9 mouse cellular contexts compared by ENCODE assay signal in the genomic region with DNA sequence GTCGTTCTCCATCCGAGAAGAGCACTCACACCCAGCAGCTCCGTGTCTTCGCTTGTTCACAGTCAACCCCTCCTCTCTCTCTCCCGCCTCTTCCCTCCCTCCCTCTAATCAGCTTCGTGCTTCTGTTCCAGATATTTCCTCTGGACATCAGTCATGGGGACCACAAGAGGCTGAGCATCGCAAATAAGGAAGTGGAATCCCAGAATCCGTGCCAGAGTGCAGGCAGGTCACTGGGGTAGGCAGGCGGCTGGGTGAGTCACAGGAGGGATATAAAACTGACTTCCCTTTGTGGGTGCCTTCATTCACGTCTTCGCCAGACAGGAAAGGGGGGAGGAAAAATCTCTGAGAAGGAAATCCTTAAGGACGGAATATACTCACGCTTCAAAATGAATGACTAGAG. TPM values are rescaled to one million over a fixed set of nuclear protein-coding genes. Genes with fewer than 3 reads are reported as not detected.
DNase-seq lines count a peak whose midpoint lies in the region; ATAC-seq and TF ChIP-seq lines count a peak whose summit lies in the region.
"Had no signal": no experiment of that assay in that cellular context is flagged by ENCODE, and none has a peak within 500 bp of the region (broad histone marks: within the 10 kb centered on the region; RNA-seq: fewer than 3 reads in every experiment).

No protein-coding gene starts in this region.

- H3K4me3 ChIP-seq in liver, embryonic 11.5 days (ENCODE audit: low read depth, low read length), result no peak overlapping the region
- H3K4me3 ChIP-seq in small intestine, adult 2 months (ENCODE audit: low read depth, low read length), result peak overlapping the region; percentile 3; the same call in 1 of the 2 replicates
- H3K4me3 ChIP-seq: limb, embryonic 12.5 days had no signal

- no peaks in the 10 kb centered on the region for H3K9me3 ChIP-seq in liver, embryonic 11.5 days (ENCODE audit: control insufficient read depth, low read length)
- H3K9me3 ChIP-seq: limb, embryonic 12.5 days had no signal

- no peak for TF ChIP-seq CTCF in small intestine, adult 2 months (IDR thresholded peaks at IDR 0.05; ENCODE audit: extremely low read depth, insufficient read length, insufficient replicate concordance, low read depth, low read length)

- TF ChIP-seq POLR2A in small intestine, adult 2 months (IDR thresholded peaks at IDR 0.05; ENCODE audit: low read depth, low read length), result no peak

- no peaks in the 10 kb centered on the region for H3K36me3 ChIP-seq in liver, embryonic 11.5 days (ENCODE audit: control insufficient read depth, insufficient read depth, low read length)
- no peaks in the 10 kb centered on the region for H3K36me3 ChIP-seq in small intestine, adult 2 months (ENCODE audit: control insufficient read depth, insufficient read depth, low read length)
- H3K36me3 ChIP-seq: limb, embryonic 12.5 days had no signal

- DNase-seq in gastrocnemius, adult 18-20 months (ENCODE audit: low spot score), result peak; percentile 11
- DNase-seq in gastrocnemius, postnatal 14 days, result no peak
- DNase-seq in heart, postnatal 25 days (ENCODE audit: low spot score), result peak; percentile 35
- no peak for DNase-seq in liver, embryonic 11.5 days (ENCODE audit: low spot score)
- DNase-seq in left cerebral cortex, postnatal 4 days, result no peak
- no peak for DNase-seq in testis, postnatal 10 days (ENCODE audit: low spot score)
- no peak for DNase-seq in yolk sac, embryonic 10.5 days (ENCODE audit: low spot score)

- no peak overlapping the region for H3K27ac ChIP-seq in liver, embryonic 11.5 days (ENCODE audit: low read depth, low read length)
- H3K27ac ChIP-seq in small intestine, adult 2 months (ENCODE audit: insufficient read depth, low read depth, low read length), result no peak overlapping the region
- H3K27ac ChIP-seq: limb, embryonic 12.5 days had no signal

- H3K4me2 ChIP-seq in liver, embryonic 11.5 days, result no peak overlapping the region
- H3K4me2 ChIP-seq: limb, embryonic 12.5 days had no signal

- peaks cover 9% of the 10 kb centered on the region for H3K27me3 ChIP-seq in liver, embryonic 11.5 days (replicated peaks; ENCODE audit: control insufficient read depth, insufficient read depth, low read length)
- H3K27me3 ChIP-seq in small intestine, adult 2 months (ENCODE audit: control insufficient read depth, insufficient read depth, low read length), result no peaks in the 10 kb centered on the region
- H3K27me3 ChIP-seq: limb, embryonic 12.5 days had no signal

- 16% methylated on average over 13 of the region's 13 CpGs for WGBS in liver, embryonic 11.5 days
- WGBS in small intestine, adult 2 months, result 6% methylated on average over 13 of the region's 13 CpGs

- H3K9ac ChIP-seq in liver, embryonic 11.5 days (ENCODE audit: low read depth, low read length), result no peak overlapping the region
- H3K9ac ChIP-seq: limb, embryonic 12.5 days had no signal

- intact Hi-C loops in gastrocnemius, postnatal 14 days (cut with DNase I; ENCODE audit: low total_unique reads), result no loop called here
- intact Hi-C loops in heart, postnatal 25 days (cut with DNase I), result loop anchor here (2.0 kb wide), 1 partner anchor 46 kb away; no protein-coding TSS in a partner anchor
- intact Hi-C loops in left cerebral cortex, postnatal 4 days (cut with DNase I), result no loop called here

- 0 out of 2 replicates have a peak, but pooled peaks have one; percentile 33 for ATAC-seq in liver, embryonic 11.5 days (replicated peaks; ENCODE audit: low FRiP score)

- H3K4me1 ChIP-seq in liver, embryonic 11.5 days (replicated peaks; ENCODE audit: control insufficient read depth, insufficient read depth, low read length), result peaks cover 5% of the 10 kb centered on the region; the same call in 1 of the 2 replicates
- H3K4me1 ChIP-seq in small intestine, adult 2 months (ENCODE audit: control insufficient read depth, insufficient read depth, insufficient read length, low read length), result peaks cover 14% of the 10 kb centered on the region; the same call in 1 of the 2 replicates

RNA-seq across cellular contexts. Expression of gene Klhl3, which starts 1.8 kb away (rescaled TPM):
- under 1 TPM; 0.26 to 0.78 TPM for total RNA-seq in gastrocnemius, adult 18-20 months (2021)
- total RNA-seq in gastrocnemius, postnatal 14 days (2021), result 1 to 10 TPM; 1.0 to 1.2 TPM
- total RNA-seq in heart, postnatal 25 days (2021), result 1 to 10 TPM; 2.6 TPM
- 1.9 and 2.7 TPM in 2 replicates for polyA plus RNA-seq in liver, embryonic 11.5 days (2014; fragmentation: Nextera tagmentation; extraction: Ambion mirVana)
- polyA plus RNA-seq in small intestine, adult 2 months (2012; rRNA removed), result 0.33 and 0.43 TPM in 2 replicates
- 10 to 100 TPM; 19.4 to 19.8 TPM for total RNA-seq in left cerebral cortex, postnatal 4 days (2021)

RNA-seq across cellular contexts. Expression of gene Hnrnpa0, which starts 13.1 kb away (rescaled TPM):
- 10 to 100 TPM; 30.8 to 34.4 TPM for total RNA-seq in gastrocnemius, adult 18-20 months (2021)
- total RNA-seq in gastrocnemius, postnatal 14 days (2021), result 10 to 100 TPM; 57.3 to 65.1 TPM
- total RNA-seq in heart, postnatal 25 days (2021), result 10 to 100 TPM; 64.3 to 70.2 TPM
- 18.7 and 22.8 TPM in 2 replicates for polyA plus RNA-seq in liver, embryonic 11.5 days (2014; fragmentation: Nextera tagmentation; extraction: Ambion mirVana)
- 44.5 and 94.1 TPM in 2 replicates for polyA plus RNA-seq in small intestine, adult 2 months (2012; rRNA removed)
- 100 to 1,000 TPM; 224 to 244 TPM for total RNA-seq in left cerebral cortex, postnatal 4 days (2021)

RNA-seq across cellular contexts. Expression of gene Idnk, which starts 42.2 kb away (rescaled TPM):
- 1 to 10 TPM; 5.9 to 7.9 TPM for total RNA-seq in gastrocnemius, adult 18-20 months (2021)
- total RNA-seq in gastrocnemius, postnatal 14 days (2021), result 10 to 100 TPM in 1 of 2 experiments, 1 to 10 TPM in 1; 9.0 to 10.2 TPM
- 10 to 100 TPM; 23.2 to 24.3 TPM for total RNA-seq in heart, postnatal 25 days (2021)
- polyA plus RNA-seq in liver, embryonic 11.5 days (2014; fragmentation: Nextera tagmentation; extraction: Ambion mirVana), result 37.9 and 38.0 TPM in 2 replicates
- polyA plus RNA-seq in small intestine, adult 2 months (2012; rRNA removed), result 7.9 and 18.1 TPM in 2 replicates
- 10 to 100 TPM; 23.1 to 25.5 TPM for total RNA-seq in left cerebral cortex, postnatal 4 days (2021)

Comparison
In these comparisons a context has a peak if more than half of its experiments do, and no peak if none do; other contexts are left out.
1. DNase-seq: peak in gastrocnemius, adult 18-20 months (single experiment) and heart, postnatal 25 days (single experiment); none in gastrocnemius, postnatal 14 days (single experiment), liver, embryonic 11.5 days (single experiment), left cerebral cortex, postnatal 4 days (single experiment), testis, postnatal 10 days (single experiment) and yolk sac, embryonic 10.5 days (single experiment).
2. RNA of gene Klhl3, which starts 1.8 kb away (total RNA-seq): 19.4 to 19.8 TPM in left cerebral cortex, postnatal 4 days; 2.6 TPM in heart, postnatal 25 days, 1.0 to 1.2 TPM in gastrocnemius, postnatal 14 days and 0.26 to 0.78 TPM in gastrocnemius, adult 18-20 months; every median in the first group is over 4 times any median in the second.